Mouse (Mus musculus): ENCODE results near the gene Slc22a1.
"Not testable (repeated sequence)": the region's sequence is repeated elsewhere in the genome, so short reads cannot be mapped to it uniquely, and the experiment has no call there.

Slc22a1 gene

GRCm38 (mm10) chr17:12684928-12685624, 9.4 kb upstream of the Slc22a1 start:
- DNase-seq (ENCODE audit: low spot score in 2 of 2) = no peak

GRCm38 (mm10) chr17:12684412-12684811, 8.8 kb upstream of the Slc22a1 start:
- no peak for DNase-seq (ENCODE audit: low spot score in 2 of 2)

GRCm38 (mm10) chr17:12683582-12683981, 8.0 kb upstream of the Slc22a1 start:
- no peak for DNase-seq (ENCODE audit: low spot score in 2 of 2)

GRCm38 (mm10) chr17:12678261-12678660, 2.6 kb upstream of the Slc22a1 start:
- no peak for DNase-seq (ENCODE audit: low spot score in 2 of 2)

- DNase-seq (ENCODE audit: low spot score in 2 of 2) = no peak
Measured at GRCm38 (mm10) chr17:12677139-12677538, 1.5 kb upstream of the Slc22a1 start.

- not testable (repeated sequence) for DNase-seq (ENCODE audit: low spot score in 2 of 2)
Measured at GRCm38 (mm10) chr17:12674980-12675379, 649 bp downstream of the Slc22a1 start.

- DNase-seq (ENCODE audit: low spot score in 2 of 2) = no peak
Measured at GRCm38 (mm10) chr17:12673871-12674270, 1.8 kb downstream of the Slc22a1 start.

- no peak for DNase-seq (ENCODE audit: low spot score in 2 of 2)
Measured at GRCm38 (mm10) chr17:12672285-12672790, 3.3 kb downstream of the Slc22a1 start.

GRCm38 (mm10) chr17:12671029-12671605, 4.5 kb downstream of the Slc22a1 start:
- DNase-seq (ENCODE audit: low spot score in 2 of 2) = no peak

- no peak for DNase-seq (ENCODE audit: low spot score in 2 of 2)
Measured at GRCm38 (mm10) chr17:12669363-12669679, 6.3 kb downstream of the Slc22a1 start.

GRCm38 (mm10) chr17:12668478-12669362, 6.9 kb downstream of the Slc22a1 start:
- DNase-seq (ENCODE audit: low spot score in 2 of 2) = no peak

- peak in 1 of 2 experiments; percentile 16 for DNase-seq (ENCODE audit: low spot score in 2 of 2)
Measured at GRCm38 (mm10) chr17:12664156-12664555, 11.5 kb downstream of the Slc22a1 start.

- peak in 1 of 2 experiments; percentile 47 for DNase-seq (ENCODE audit: low spot score in 2 of 2)
Measured at GRCm38 (mm10) chr17:12660572-12661260, 14.9 kb downstream of the Slc22a1 start.

GRCm38 (mm10) chr17:12659233-12659632, 16.4 kb downstream of the Slc22a1 start:
- no peak for DNase-seq (ENCODE audit: low spot score in 2 of 2)

GRCm38 (mm10) chr17:12658784-12659183, 16.8 kb downstream of the Slc22a1 start:
- no peak for DNase-seq (ENCODE audit: low spot score in 2 of 2)

- no peak for DNase-seq (ENCODE audit: low spot score in 2 of 2)
Measured at GRCm38 (mm10) chr17:12655826-12656225, 19.8 kb downstream of the Slc22a1 start.

GRCm38 (mm10) chr17:12654061-12654460, 21.6 kb downstream of the Slc22a1 start:
- no peak for DNase-seq (ENCODE audit: low spot score in 2 of 2)

- DNase-seq (ENCODE audit: low spot score in 2 of 2) = no peak
Measured at GRCm38 (mm10) chr17:12652604-12653003, 23.0 kb downstream of the Slc22a1 start.

- no peak for DNase-seq (ENCODE audit: low spot score in 2 of 2)
Measured at GRCm38 (mm10) chr17:12645461-12645860, 30.2 kb downstream of the Slc22a1 start.

GRCm38 (mm10) chr17:12641087-12641486, 34.5 kb downstream of the Slc22a1 start:
- no peak for DNase-seq (ENCODE audit: low spot score in 2 of 2)

- DNase-seq (ENCODE audit: low spot score in 2 of 2) = no peak
Measured at GRCm38 (mm10) chr17:12639585-12639984, 36.0 kb downstream of the Slc22a1 start.

GRCm38 (mm10) chr17:12634814-12635213, 40.8 kb downstream of the Slc22a1 start:
- no peak for DNase-seq (ENCODE audit: low spot score in 2 of 2)
